Mouse (Mus musculus) MEL (cell line): ENCODE data around the gene Srgap2. TPM values are rescaled to one million over a fixed set of nuclear protein-coding genes. Genes with fewer than 3 reads are reported as not detected.

Source experiments
- DNase-seq: peaks from one replicate; pipeline ENCODE4 v3.0.0; 2011; ENCODE audit warnings: low read depth, low spot score
- H3K27ac ChIP-seq: 2 replicates; pipeline ENCODE4 v1.5.1; 2012; ENCODE audit warnings: low read depth, mild to moderate bottlenecking, control low read depth, low read length, moderate library complexity; ENCODE audit not compliant: control insufficient read depth
- H3K27me3 ChIP-seq, 2 experiments: fragments of 150-350 bp in 1 of 2; sonication (generic) in 1 of 2; 2 replicates each; pipeline ENCODE4 v1.6.1; 2012; ENCODE audit warnings: low read length in 2 of 2, mild to moderate bottlenecking in 2 of 2, improper control_type of control experiment in 1 of 2, moderate library complexity in 1 of 2; ENCODE audit not compliant: insufficient read depth in 2 of 2, control insufficient read depth in 1 of 2
- H3K36me3 ChIP-seq, 2 experiments: 2 replicates each; pipeline ENCODE4 v1.6.1; 2012 to 2014; ENCODE audit warnings: low read length in 2 of 2, improper control_type of control experiment in 1 of 2, inconsistent platforms in 1 of 2, mild to moderate bottlenecking in 1 of 2; ENCODE audit not compliant: insufficient read depth in 2 of 2, control insufficient read depth in 1 of 2
- H3K4me1 ChIP-seq, 2 experiments: fragments of 150-350 bp in 1 of 2; sonication (generic) in 1 of 2; 2 replicates each; pipeline ENCODE4 v1.6.1; 2012; ENCODE audit warnings: low read length in 2 of 2, improper control_type of control experiment in 1 of 2, mild to moderate bottlenecking in 1 of 2; ENCODE audit not compliant: insufficient read depth in 2 of 2, control insufficient read depth in 1 of 2
- H3K4me3 ChIP-seq, 2 experiments: fragments of 150-350 bp in 1 of 2; sonication (generic) in 1 of 2; 2 replicates each; pipeline ENCODE4 v1.5.1; 2012; ENCODE audit warnings: low read depth in 2 of 2, low read length in 2 of 2, mild to moderate bottlenecking in 2 of 2, moderate library complexity in 2 of 2, control low read depth in 1 of 2, improper control_type of control experiment in 1 of 2; ENCODE audit not compliant: control insufficient read depth in 1 of 2, insufficient read depth in 1 of 2
- H3K79me2 ChIP-seq: 2 replicates; pipeline ENCODE4 v1.6.1; 2012; ENCODE audit warnings: mild to moderate bottlenecking, low read length, moderate library complexity; ENCODE audit not compliant: control insufficient read depth, poor library complexity, insufficient read depth
- H3K9ac ChIP-seq: 2 replicates; pipeline ENCODE4 v1.6.1; 2012; ENCODE audit warnings: low read depth, mild to moderate bottlenecking, control low read depth, low read length, moderate library complexity; ENCODE audit not compliant: control insufficient read depth, poor library complexity, severe bottlenecking
- H3K9me3 ChIP-seq: fragments of 150-350 bp; sonication (generic); replicated peaks from 2 replicates; pipeline ENCODE4 v1.6.1; 2012; ENCODE audit warnings: mild to moderate bottlenecking, low read length, improper control_type of control experiment, moderate library complexity; ENCODE audit not compliant: insufficient read depth
- CTCF ChIP-seq, 3 experiments: IDR thresholded peaks in 2 of 3; conservative IDR thresholded peaks in 1 of 3; 2 replicates each; pipeline ENCODE4 v1.5.1; 2011 to 2012; ENCODE audit warnings: low read length in 3 of 3, low read depth in 2 of 3, mild to moderate bottlenecking in 2 of 3, improper control_type of control experiment in 1 of 3, inconsistent platforms in 1 of 3, mixed read lengths in 1 of 3, moderate library complexity in 1 of 3; ENCODE audit not compliant: control insufficient read depth in 1 of 3, insufficient read depth in 1 of 3, poor library complexity in 1 of 3, severe bottlenecking in 1 of 3
- ELF1 ChIP-seq: IDR thresholded peaks from 2 replicates; pipeline ENCODE4 v1.6.1; 2014; ENCODE audit warnings: low read depth, mild to moderate bottlenecking, inconsistent platforms, low read length, improper control_type of control experiment, moderate library complexity
- EP300 ChIP-seq, 2 experiments: IDR thresholded peaks; 2 replicates each; pipeline ENCODE4 v1.6.1; 2011; ENCODE audit warnings: improper control_type of control experiment in 2 of 2, low read length in 2 of 2, low read depth in 1 of 2, mild to moderate bottlenecking in 1 of 2
- GABPA ChIP-seq: IDR thresholded peaks from 2 replicates; pipeline ENCODE4 v1.6.1; 2012; ENCODE audit warnings: low read depth, mild to moderate bottlenecking, inconsistent platforms, low read length, improper control_type of control experiment, moderate library complexity
- MAFK ChIP-seq: IDR thresholded peaks from 2 replicates; pipeline ENCODE4 v1.6.1; 2011; ENCODE audit warnings: low read depth, mild to moderate bottlenecking, low read length, improper control_type of control experiment, borderline replicate concordance
- MAX ChIP-seq: IDR thresholded peaks from 2 replicates; pipeline ENCODE4 v1.6.1; 2011; ENCODE audit warnings: low read length, improper control_type of control experiment
- MEF2A ChIP-seq: IDR thresholded peaks from 2 replicates; pipeline ENCODE4 v1.6.1; 2014; ENCODE audit warnings: low read depth, mild to moderate bottlenecking, inconsistent platforms, low read length, improper control_type of control experiment; ENCODE audit not compliant: poor library complexity, insufficient replicate concordance, severe bottlenecking; ENCODE audit errors: extremely low read depth
- NELFE ChIP-seq: IDR thresholded peaks from 2 replicates; pipeline ENCODE4 v1.6.1; 2011; ENCODE audit warnings: low read depth, low read length, improper control_type of control experiment
- POLR2A ChIP-seq, 2 experiments: IDR thresholded peaks; 2 replicates each; pipeline ENCODE4 v1.6.1; 2011 to 2012; ENCODE audit warnings: low read length in 2 of 2, mild to moderate bottlenecking in 2 of 2, control low read depth in 1 of 2, improper control_type of control experiment in 1 of 2, low read depth in 1 of 2, moderate library complexity in 1 of 2; ENCODE audit not compliant: control insufficient read depth in 1 of 2, insufficient read depth in 1 of 2, poor library complexity in 1 of 2
- POLR2AphosphoS5 ChIP-seq: IDR thresholded peaks from 2 replicates; pipeline ENCODE4 v1.6.1; 2012; ENCODE audit warnings: low read depth, borderline replicate concordance, mild to moderate bottlenecking, inconsistent platforms, low read length, moderate library complexity, mixed read lengths
- SIN3A ChIP-seq: IDR thresholded peaks from 2 replicates; pipeline ENCODE4 v1.6.1; 2012; ENCODE audit warnings: low read length, improper control_type of control experiment, inconsistent platforms
- TAL1 ChIP-seq: IDR thresholded peaks from 2 replicates; pipeline ENCODE4 v1.6.1; 2012; ENCODE audit warnings: mild to moderate bottlenecking, inconsistent platforms, low read length, moderate library complexity, mixed read lengths
- TBP ChIP-seq: IDR thresholded peaks from 2 replicates; pipeline ENCODE4 v1.8.0; 2011; ENCODE audit warnings: low read depth, low read length, improper control_type of control experiment
- UBTF ChIP-seq: IDR thresholded peaks from 2 replicates; pipeline ENCODE4 v1.6.1; 2012; ENCODE audit warnings: low read depth, mild to moderate bottlenecking, inconsistent platforms, low read length, improper control_type of control experiment, moderate library complexity, borderline replicate concordance; ENCODE audit not compliant: insufficient read depth
- USF1 ChIP-seq: IDR thresholded peaks from 2 replicates; pipeline ENCODE4 v1.6.1; 2014; ENCODE audit warnings: low read depth, mild to moderate bottlenecking, inconsistent platforms, low read length, improper control_type of control experiment, moderate library complexity
- USF2 ChIP-seq, 2 experiments: IDR thresholded peaks; 2 replicates each; pipeline ENCODE4 v1.6.1; 2011 to 2012; ENCODE audit warnings: improper control_type of control experiment in 2 of 2, low read length in 2 of 2, borderline replicate concordance in 1 of 2, inconsistent platforms in 1 of 2, low read depth in 1 of 2, mild to moderate bottlenecking in 1 of 2; ENCODE audit not compliant: insufficient read depth in 1 of 2
- ZC3H11A ChIP-seq: IDR thresholded peaks from 2 replicates; pipeline ENCODE4 v1.6.1; 2012; ENCODE audit warnings: low read depth, mild to moderate bottlenecking, inconsistent platforms, low read length, improper control_type of control experiment
- ZMIZ1 ChIP-seq: IDR thresholded peaks from 2 replicates; pipeline ENCODE4 v1.6.1; 2012; ENCODE audit warnings: low read depth, mild to moderate bottlenecking, inconsistent platforms, low read length, improper control_type of control experiment, moderate library complexity
- ZNF384 ChIP-seq: IDR thresholded peaks from 2 replicates; pipeline ENCODE4 v1.6.1; 2012; ENCODE audit warnings: low read depth, mild to moderate bottlenecking, inconsistent platforms, low read length, improper control_type of control experiment
- polyA plus RNA-seq, 2 experiments: library from polyadenylated mRNA; stranded (reverse) in 1 of 2; unstranded in 1 of 2; fragments of >175 nt in 1 of 2; fragments of >200 nt in 1 of 2; gene quantifications; 2 replicates each; pipeline versions ENCODE4 v1.2.1 to v1.2.4; 2012; ENCODE audit warnings: low replicate concordance in 2 of 2, low read depth in 1 of 2; ENCODE audit not compliant: insufficient read length in 2 of 2, insufficient read depth in 1 of 2, missing spikeins in 1 of 2
- total RNA-seq: library from RNA; depleted of rRNA; stranded (reverse); fragments of 300-350 nt; gene quantifications from 2 replicates; pipeline ENCODE4 v1.2.3, GENCODE M21; 2012

The Srgap2 gene
- total and polyA plus RNA-seq, 3 experiments: 9.0 to 25.3 TPM; not detected in 1

DNA sequence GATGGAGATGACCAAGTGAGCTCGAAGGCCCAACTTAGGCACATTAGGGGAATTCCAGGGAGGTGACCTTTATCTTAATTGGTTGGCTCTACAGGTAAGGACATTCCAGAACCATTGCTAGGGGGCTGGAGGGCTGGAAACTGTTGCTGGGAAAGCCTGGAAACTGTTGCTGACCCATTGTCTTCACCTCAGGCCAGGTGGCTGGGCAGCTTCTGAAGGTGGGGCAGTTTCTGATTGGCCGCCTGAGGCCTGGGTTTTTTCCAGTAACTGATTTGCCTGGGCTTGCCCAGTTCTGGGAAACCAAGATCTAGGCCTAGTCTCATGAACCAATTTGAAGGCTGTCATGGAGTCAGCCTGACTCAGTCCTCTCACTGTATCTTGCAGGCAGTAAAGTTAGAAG, 34.9 kb upstream of the Srgap2 start:
- H3K27ac ChIP-seq: no peak overlapping the region
- H3K4me3 ChIP-seq: no peak overlapping the region
- H3K9me3 ChIP-seq: no peaks in the 10 kb centered on the region
- no peak overlapping the region for H3K9ac ChIP-seq
- H3K36me3 ChIP-seq: peaks cover 0 to 3% of the 10 kb centered on the region in 2 experiments; a peak in 2 of 4 replicates
- DNase-seq: no peak
- no peaks in the 10 kb centered on the region; a peak in 2 of 4 replicates for H3K4me1 ChIP-seq
- H3K27me3 ChIP-seq: no peaks in the 10 kb centered on the region; a peak in 1 of 4 replicates
- no peak for TF ChIP-seq NELFE
- TF ChIP-seq TAL1: no peak
- no peak for TF ChIP-seq EP300 (IDR thresholded peaks at IDR 0.05; ENCODE audit: low read depth in 1 of 2, low read length in 2 of 2)
- no peak for TF ChIP-seq MAX
- TF ChIP-seq MAFK: no peak
- TF ChIP-seq UBTF: no peak
- TF ChIP-seq POLR2AphosphoS5: no peak
- no peak for TF ChIP-seq ELF1
- TF ChIP-seq TBP: no peak
- no peak for TF ChIP-seq USF2 (IDR thresholded peaks at IDR 0.05; ENCODE audit: borderline replicate concordance in 1 of 2, insufficient read depth in 1 of 2, low read depth in 1 of 2, low read length in 2 of 2)
- TF ChIP-seq USF1: no peak
- TF ChIP-seq MEF2A: no peak
- no peak for TF ChIP-seq ZNF384
- TF ChIP-seq CTCF (IDR thresholded peaks at IDR 0.05 in 2 of 3, conservative IDR thresholded peaks at IDR 0.05 in 1 of 3; ENCODE audit: control insufficient read depth in 1 of 3, insufficient read depth in 1 of 3, low read depth in 2 of 3, low read length in 3 of 3, poor library complexity in 1 of 3, severe bottlenecking in 1 of 3): no peak
- no peak for TF ChIP-seq ZMIZ1
- no peak for TF ChIP-seq POLR2A (IDR thresholded peaks at IDR 0.05; ENCODE audit: control insufficient read depth in 1 of 2, insufficient read depth in 1 of 2, low read depth in 1 of 2, low read length in 2 of 2, poor library complexity in 1 of 2)
- TF ChIP-seq ZC3H11A: no peak
- no peaks in the 10 kb centered on the region; the same call in 1 of the 2 replicates for H3K79me2 ChIP-seq

DNA sequence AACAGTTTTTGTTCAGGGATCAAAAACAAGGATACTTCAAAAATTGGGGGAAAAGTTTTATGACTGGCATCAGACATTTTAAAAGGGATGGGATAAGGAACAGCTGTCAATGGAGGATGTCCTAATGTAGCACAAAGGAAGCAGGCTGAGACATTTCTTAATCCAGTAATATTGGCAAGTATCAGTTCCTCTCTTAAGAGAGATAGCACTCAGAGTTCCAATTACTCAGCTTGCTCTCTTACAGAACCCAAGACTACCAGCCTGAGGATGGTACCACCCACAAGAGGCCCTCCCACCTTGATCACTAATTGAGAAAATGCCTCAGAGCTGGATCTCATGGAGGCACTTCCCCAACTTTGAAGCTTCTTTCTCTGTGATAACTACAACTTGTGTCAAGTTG, 33.3 kb upstream of the Srgap2 start:
- H3K4me3 ChIP-seq: no peak overlapping the region
- TF ChIP-seq SIN3A: no peak
- no peak for TF ChIP-seq POLR2AphosphoS5
- TF ChIP-seq GABPA: no peak
- TF ChIP-seq, all 39 proteins: peak for 0
- peaks cover 0 to 2% of the 10 kb centered on the region in 2 experiments; a peak in 2 of 4 replicates for H3K36me3 ChIP-seq
- no peaks in the 10 kb centered on the region; the same call in 1 of the 2 replicates for H3K79me2 ChIP-seq
- H3K9ac ChIP-seq: no peak overlapping the region
- no peaks in the 10 kb centered on the region for H3K9me3 ChIP-seq
- H3K27ac ChIP-seq: no peak overlapping the region
- H3K4me1 ChIP-seq: peaks cover 0 to 2% of the 10 kb centered on the region in 2 experiments; a peak in 1 of 4 replicates
- H3K27me3 ChIP-seq: no peaks in the 10 kb centered on the region; a peak in 1 of 4 replicates
- DNase-seq: no peak
